In the genomic region with DNA sequence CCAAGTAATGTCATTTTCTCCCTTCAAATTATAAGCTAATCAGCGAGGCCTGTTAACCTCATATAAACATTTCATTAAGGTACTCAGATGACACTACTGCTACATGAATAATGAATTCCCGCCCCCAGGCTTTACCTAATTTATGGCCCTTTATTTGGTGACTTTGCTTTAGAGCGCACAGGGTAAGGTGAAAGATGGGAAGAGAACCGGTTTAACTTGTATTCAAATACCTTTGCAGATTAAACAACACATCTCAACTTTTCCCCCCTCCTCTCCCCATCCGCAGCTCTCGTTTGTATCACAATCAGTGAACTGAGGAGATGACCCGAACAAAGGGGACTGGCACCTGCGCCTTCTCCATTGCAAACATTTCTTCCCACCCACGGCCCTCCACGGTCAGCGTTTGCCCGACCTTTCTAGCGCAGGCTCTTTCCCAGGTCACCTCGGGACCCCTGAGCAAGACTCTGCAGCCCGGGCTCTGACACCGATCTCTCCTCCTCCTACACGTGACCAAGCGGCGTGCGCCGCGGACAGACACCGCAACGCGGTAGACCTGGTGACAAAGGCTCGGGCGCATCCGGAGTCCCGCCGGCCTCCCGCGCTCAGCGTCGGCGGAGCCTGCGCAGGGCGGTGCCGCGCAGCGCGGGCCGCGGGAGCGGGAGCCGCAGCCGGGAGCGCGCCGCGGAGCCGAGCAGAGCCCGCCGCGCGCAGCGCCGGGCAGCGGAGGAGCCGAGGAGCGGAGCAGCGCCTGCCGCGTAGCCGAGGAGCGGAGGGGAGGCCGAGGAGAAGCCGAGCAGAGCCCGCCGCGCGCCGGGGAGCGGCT, we compare ENCODE assay signal across 8 mouse cellular contexts. TPM values are rescaled to one million over a fixed set of nuclear protein-coding genes. Genes with fewer than 3 reads are reported as not detected.
DNase-seq lines count a peak whose midpoint lies in the region; ATAC-seq and TF ChIP-seq lines count a peak whose summit lies in the region.

A gene (plus strand): TSS at position 328 of the 823 bp plus-strand sequence.

- H3K9me3 ChIP-seq in MEL (replicated peaks; ENCODE audit: insufficient read depth, low read length): no peaks in the 10 kb centered on the region
- no peaks in the 10 kb centered on the region for H3K9me3 ChIP-seq in forebrain, embryonic 14.5 days (replicated peaks; ENCODE audit: control insufficient read depth, low read length)
- no peaks in the 10 kb centered on the region for H3K9me3 ChIP-seq in heart, postnatal 0 days (replicated peaks; ENCODE audit: control insufficient read depth, low read length)
- H3K9me3 ChIP-seq in liver, embryonic 16.5 days (replicated peaks; ENCODE audit: control insufficient read depth, low read length): no peaks in the 10 kb centered on the region
- H3K9me3 ChIP-seq in neural tube, embryonic 13.5 days: no peaks in the 10 kb centered on the region

- H3K4me2 ChIP-seq in forebrain, embryonic 14.5 days (ENCODE audit: low read length): peak within 1 kb of the TSS; percentile 53
- peak within 1 kb of the TSS; percentile 70 for H3K4me2 ChIP-seq in heart, postnatal 0 days (ENCODE audit: low read depth, low read length)
- peak within 1 kb of the TSS; percentile 84 for H3K4me2 ChIP-seq in liver, embryonic 16.5 days (ENCODE audit: low read depth, low read length)
- peak within 1 kb of the TSS; percentile 70 for H3K4me2 ChIP-seq in neural tube, embryonic 13.5 days

- H3K79me2 ChIP-seq in MEL (ENCODE audit: control insufficient read depth, insufficient read depth, low read length, poor library complexity): no peaks in the 10 kb centered on the region

- H3K9ac ChIP-seq in MEL (ENCODE audit: control insufficient read depth, low read depth, low read length, poor library complexity, severe bottlenecking): no peak within 1 kb of the TSS
- H3K9ac ChIP-seq in forebrain, embryonic 14.5 days (ENCODE audit: low read length): peak within 1 kb of the TSS; percentile 99
- peak within 1 kb of the TSS; percentile 100 for H3K9ac ChIP-seq in heart, postnatal 0 days (replicated peaks; ENCODE audit: low read depth, low read length)
- peak within 1 kb of the TSS; percentile 90 for H3K9ac ChIP-seq in liver, embryonic 16.5 days (ENCODE audit: low read depth, low read length)
- peak within 1 kb of the TSS; percentile 100 for H3K9ac ChIP-seq in neural tube, embryonic 13.5 days

- TF ChIP-seq POLR2A in MEL (IDR thresholded peaks at IDR 0.05; ENCODE audit: control insufficient read depth in 1 of 2, insufficient read depth in 1 of 2, low read depth in 1 of 2, low read length in 2 of 2, poor library complexity in 1 of 2): no peak
- peak; percentile 85 for TF ChIP-seq POLR2A in thymus, adult 2 months (IDR thresholded peaks at IDR 0.05; ENCODE audit: control insufficient read depth, extremely low read depth, insufficient read depth, low read length, poor library complexity)

- H3K4me3 ChIP-seq in MEL (ENCODE audit: control insufficient read depth in 1 of 2, insufficient read depth in 1 of 2, low read depth in 2 of 2, low read length in 2 of 2): no peak within 1 kb of the TSS
- H3K4me3 ChIP-seq in forebrain, embryonic 14.5 days (ENCODE audit: low read depth, low read length): peak within 1 kb of the TSS; percentile 92
- peak within 1 kb of the TSS; percentile 100 for H3K4me3 ChIP-seq in heart, postnatal 0 days (ENCODE audit: low read depth, low read length)
- H3K4me3 ChIP-seq in liver, embryonic 16.5 days (ENCODE audit: low read depth, low read length): peak within 1 kb of the TSS; percentile 82
- H3K4me3 ChIP-seq in neural tube, embryonic 13.5 days: peak within 1 kb of the TSS; percentile 70
- peak within 1 kb of the TSS; percentile 85 for H3K4me3 ChIP-seq in thymus, adult 2 months (ENCODE audit: control insufficient read depth, insufficient read depth, low read length)

- no peak for TF ChIP-seq CTCF in MEL (IDR thresholded peaks at IDR 0.05 in 2 of 3, conservative IDR thresholded peaks at IDR 0.05 in 1 of 3; ENCODE audit: control insufficient read depth in 1 of 3, insufficient read depth in 1 of 3, low read depth in 2 of 3, low read length in 3 of 3, poor library complexity in 1 of 3, severe bottlenecking in 1 of 3)
- TF ChIP-seq CTCF in heart, postnatal 0 days (IDR thresholded peaks at IDR 0.05; ENCODE audit: low read depth): no peak
- no peak for TF ChIP-seq CTCF in thymus, adult 2 months (IDR thresholded peaks at IDR 0.05; ENCODE audit: borderline replicate concordance, control insufficient read depth, extremely low read depth, insufficient read depth, low read length, poor library complexity)

- no peak within 1 kb of the TSS for H3K27ac ChIP-seq in MEL (ENCODE audit: control insufficient read depth, low read depth, low read length)
- peak within 1 kb of the TSS; percentile 100 for H3K27ac ChIP-seq in forebrain, embryonic 14.5 days (ENCODE audit: low read depth, low read length)
- H3K27ac ChIP-seq in heart, postnatal 0 days (ENCODE audit: low read depth): peak within 1 kb of the TSS; percentile 100
- peak within 1 kb of the TSS; percentile 90 for H3K27ac ChIP-seq in liver, embryonic 16.5 days (ENCODE audit: low read length)
- peak within 1 kb of the TSS; percentile 99 for H3K27ac ChIP-seq in neural tube, embryonic 13.5 days (replicated peaks)
- H3K27ac ChIP-seq in thymus, adult 2 months (ENCODE audit: control insufficient read depth, insufficient read depth, low read length): peak within 1 kb of the TSS; percentile 18; the same call in 1 of the 2 replicates

- no peak for TF ChIP-seq EP300 in MEL (IDR thresholded peaks at IDR 0.05; ENCODE audit: low read depth in 1 of 2, low read length in 2 of 2)
- no peak for TF ChIP-seq EP300 in heart, postnatal 0 days (IDR thresholded peaks at IDR 0.05; ENCODE audit: low read depth)

- H3K4me1 ChIP-seq in MEL (ENCODE audit: control insufficient read depth in 1 of 2, insufficient read depth in 2 of 2, low read length in 2 of 2): no peaks in the 10 kb centered on the region
- H3K4me1 ChIP-seq in forebrain, embryonic 14.5 days (ENCODE audit: control insufficient read depth, insufficient read depth, low read length): peaks cover 27% of the 10 kb centered on the region
- peaks cover 29% of the 10 kb centered on the region for H3K4me1 ChIP-seq in heart, postnatal 0 days (ENCODE audit: control insufficient read depth, insufficient read depth)
- H3K4me1 ChIP-seq in liver, embryonic 16.5 days (ENCODE audit: control insufficient read depth, low read depth, low read length): peaks cover 13% of the 10 kb centered on the region
- peaks cover 51% of the 10 kb centered on the region for H3K4me1 ChIP-seq in neural tube, embryonic 13.5 days (replicated peaks)
- H3K4me1 ChIP-seq in thymus, adult 2 months (replicated peaks; ENCODE audit: control insufficient read depth, insufficient read depth, low read length): 0 out of 2 replicates have a peak, but pooled peaks cover 2% of the 10 kb centered on the region

- no peak for DNase-seq in MEL (ENCODE audit: low read depth, low spot score)
- DNase-seq in cerebellum, adult 11-12 months: peak; percentile 90
- DNase-seq in forebrain, embryonic 14.5 days (ENCODE audit: low spot score): peak; percentile 92
- peak; percentile 49 for DNase-seq in heart, postnatal 0 days (ENCODE audit: low spot score)
- peak; percentile 72 to 83 for DNase-seq in kidney, postnatal 36 days
- DNase-seq in thymus, adult 2 months: peak; percentile 76

- WGBS in forebrain, embryonic 14.5 days: under 1% methylated on average over 73 of the region's 73 CpGs
- WGBS in heart, postnatal 0 days: 2% methylated on average over 56 of the region's 73 CpGs
- WGBS in liver, embryonic 16.5 days (ENCODE audit: insufficient replicate concordance): 2% methylated on average over 66 of the region's 73 CpGs
- under 1% methylated on average over 61 of the region's 73 CpGs for whole genome bisulfite sequencing in neural tube, embryonic 13.5 days
- 3% methylated on average over 73 of the region's 73 CpGs for WGBS in thymus, adult 2 months

- H3K27me3 ChIP-seq in MEL (ENCODE audit: control insufficient read depth in 1 of 2, insufficient read depth in 2 of 2, low read length in 2 of 2): 0 out of 4 replicates have a peak, but pooled peaks cover 0 to 2% of the 10 kb centered on the region in 2 experiments
- no peaks in the 10 kb centered on the region for H3K27me3 ChIP-seq in forebrain, embryonic 14.5 days (replicated peaks; ENCODE audit: control insufficient read depth, insufficient read depth, low read length)
- no peaks in the 10 kb centered on the region for H3K27me3 ChIP-seq in heart, postnatal 0 days (ENCODE audit: control insufficient read depth, insufficient read depth, low read length)
- H3K27me3 ChIP-seq in liver, embryonic 16.5 days (ENCODE audit: control insufficient read depth, insufficient read depth, low read depth, low read length): no peaks in the 10 kb centered on the region; the same call in 1 of the 2 replicates
- no peaks in the 10 kb centered on the region for H3K27me3 ChIP-seq in neural tube, embryonic 13.5 days
- no peaks in the 10 kb centered on the region for H3K27me3 ChIP-seq in thymus, adult 2 months (ENCODE audit: control insufficient read depth, insufficient read depth, low read length)

- ATAC-seq in forebrain, embryonic 14.5 days: peak; percentile 92
- peak; percentile 86 for ATAC-seq in heart, postnatal 0 days (ENCODE audit: insufficient read depth, low read depth)
- peak; percentile 83 for ATAC-seq in liver, embryonic 16.5 days (ENCODE audit: low read depth)
- peak; percentile 93 for ATAC-seq in neural tube, embryonic 13.5 days (ENCODE audit: low read depth)

- no peak for TF ChIP-seq RAD21 in MEL (IDR thresholded peaks at IDR 0.05; ENCODE audit: low read depth, low read length)

- H3K36me3 ChIP-seq in MEL (ENCODE audit: control insufficient read depth in 1 of 2, insufficient read depth in 2 of 2, low read length in 2 of 2): no peaks in the 10 kb centered on the region
- 0 out of 2 replicates have a peak, but pooled peaks cover 2% of the 10 kb centered on the region for H3K36me3 ChIP-seq in forebrain, embryonic 14.5 days (ENCODE audit: control insufficient read depth, insufficient read depth, low read length)
- 0 out of 2 replicates have a peak, but pooled peaks cover 5% of the 10 kb centered on the region for H3K36me3 ChIP-seq in heart, postnatal 0 days (replicated peaks; ENCODE audit: control insufficient read depth, insufficient read depth, low read length)
- H3K36me3 ChIP-seq in liver, embryonic 16.5 days (ENCODE audit: control insufficient read depth, insufficient read depth): no peaks in the 10 kb centered on the region
- no peaks in the 10 kb centered on the region for H3K36me3 ChIP-seq in neural tube, embryonic 13.5 days
- no peaks in the 10 kb centered on the region for H3K36me3 ChIP-seq in thymus, adult 2 months (ENCODE audit: control insufficient read depth, insufficient read depth, low read length)

RNA-seq across cellular contexts. Expression of the gene that starts here (rescaled TPM):
- 10.6 and 14.7 TPM in 2 replicates for total RNA-seq in MEL (2012; rRNA removed)
- polyA plus RNA-seq in MEL (2012; ENCODE audit: insufficient read depth in 1 of 2, insufficient read length in 2 of 2, low read depth in 1 of 2, low replicate concordance in 2 of 2, missing spikeins in 1 of 2): 10 to 100 TPM; 15.2 to 62.3 TPM
- polyA plus RNA-seq in forebrain, embryonic 14.5 days (2014; fragmentation: Nextera tagmentation; extraction: Ambion mirVana): 35.1 and 42.9 TPM in 2 replicates
- 42.4 and 55.3 TPM in 2 replicates for total RNA-seq in heart, postnatal 0 days (2014; rRNA removed; ENCODE audit: low replicate concordance)
- polyA plus RNA-seq in heart, postnatal 0 days (2015; fragmentation: Nextera tagmentation; extraction: Ambion mirVana): 28.1 and 29.0 TPM in 2 replicates
- polyA plus RNA-seq in liver, embryonic 16.5 days (2015; fragmentation: Nextera tagmentation; extraction: Ambion mirVana): 9.8 and 10.9 TPM in 2 replicates
- polyA plus RNA-seq in neural tube, embryonic 13.5 days (2015; fragmentation: Nextera tagmentation; extraction: Ambion mirVana): 51.4 and 52.4 TPM in 2 replicates
- polyA plus RNA-seq in thymus, adult 2 months (2012; rRNA removed): 31.5 and 38.4 TPM in 2 replicates

Comparison
In these comparisons a context has a peak if more than half of its experiments do, and no peak if none do; other contexts are left out.
1. H3K4me3 ChIP-seq: peak in forebrain, embryonic 14.5 days (single experiment), heart, postnatal 0 days (single experiment), liver, embryonic 16.5 days (single experiment), neural tube, embryonic 13.5 days (single experiment) and thymus, adult 2 months (single experiment); none in MEL (0 of 2).
2. Peak in every context shown above with its lines, with median percentiles within 50 percentile points of each other: ATAC-seq and H3K4me2 ChIP-seq.